Mouse (Mus musculus) gastrocnemius, postnatal 36 days (tissue): ENCODE data around the gene Ddrgk1. TPM values are rescaled to one million over a fixed set of nuclear protein-coding genes. Genes with fewer than 3 reads are reported as not detected.
A peak's percentile ranks its signal among the peaks of the same experiment; 100 is the strongest.
"Not testable (repeated sequence)": the region's sequence is repeated elsewhere in the genome, so short reads cannot be mapped to it uniquely, and the experiment has no call there.

Source experiments
- DNase-seq, 2 experiments: peaks; one replicate each; pipeline ENCODE4 v3.0.0; 2022
- intact Hi-C: fragments of 180-260 bp; cut with DNase I; formaldehyde crosslinking; loops from one replicate; pipeline ENCODE4 v1.15.1; 2025
- total RNA-seq, 2 experiments: library from RNA; stranded (reverse); gene quantifications; 2 replicates each; pipeline ENCODE4 v1.2.3; 2021

The Ddrgk1 gene
- total RNA-seq, 2 experiments from 2014 or later = 82.3 to 96.2 TPM

GRCm38 (mm10) chr2:130655660-130656339, 8.7 kb downstream of the Ddrgk1 start:
- no peak for DNase-seq

DNA sequence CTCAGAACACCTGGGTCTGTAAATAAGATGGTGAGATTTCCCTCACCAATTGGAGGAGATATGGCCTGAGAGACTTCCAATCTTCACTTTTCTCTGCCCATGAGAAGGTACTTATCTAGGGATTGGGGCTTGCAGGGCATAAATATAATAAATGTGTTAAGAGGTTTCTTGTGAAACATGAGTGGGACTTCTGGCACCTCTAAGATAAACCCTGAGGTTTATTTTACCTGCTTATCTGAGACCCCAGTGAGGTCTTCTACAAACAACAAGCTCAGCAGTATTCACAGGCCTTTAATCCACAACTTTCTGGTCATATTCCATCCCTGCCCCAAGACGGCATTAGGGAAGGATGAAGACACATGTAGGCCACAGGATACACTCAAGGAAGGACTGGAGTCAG, 10.7 kb downstream of the Ddrgk1 start:
- intact Hi-C loops = no loop called here
- no peak for DNase-seq

More at GRCm38 (mm10) chr2:130655660-130656339, 8.7 kb downstream of the Ddrgk1 start:
- intact Hi-C loops = no loop called here

- intact Hi-C loops = no loop called here
- no peak for DNase-seq
Measured at GRCm38 (mm10) chr2:130653303-130653702, 11.2 kb downstream of the Ddrgk1 start.

- intact Hi-C loops, DNase-seq: not testable (repeated sequence)
Measured at GRCm38 (mm10) chr2:130649028-130649427, 15.4 kb downstream of the Ddrgk1 start.

- DNase-seq = no peak
- intact Hi-C loops = no loop called here
Measured at GRCm38 (mm10) chr2:130645198-130645597, 19.3 kb downstream of the Ddrgk1 start.

GRCm38 (mm10) chr2:130642684-130643369, 21.6 kb downstream of the Ddrgk1 start, which contains the start of gene Lzts3:
Gene Lzts3, minus strand, starts transcription at chr2:130642803.
- peak; percentile 86 to 92 for DNase-seq
- intact Hi-C loops = no loop called here

DNA sequence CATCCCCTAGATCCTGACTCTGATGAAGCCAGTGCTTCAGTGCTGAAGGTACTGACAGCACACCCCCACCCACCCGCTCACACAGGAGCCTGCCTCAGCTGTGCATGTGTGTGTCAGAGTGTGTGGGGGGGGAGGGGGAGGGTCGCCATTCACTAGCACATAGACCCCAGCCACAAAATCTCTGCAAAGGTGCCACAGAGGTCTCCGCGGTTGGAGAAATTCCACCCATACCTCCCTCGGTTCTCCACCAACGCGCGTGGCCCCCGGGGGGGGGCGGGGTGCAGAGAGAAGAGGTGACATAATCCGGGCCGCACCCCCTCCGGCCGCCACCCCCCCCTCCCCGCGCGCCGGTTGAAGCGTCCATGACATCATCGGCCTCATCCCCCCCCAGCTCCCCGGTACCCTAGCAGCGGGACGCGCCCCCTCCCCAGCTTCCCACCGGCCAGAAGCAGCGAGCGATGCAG, 22.2 kb downstream of the Ddrgk1 start:
- no peak for DNase-seq
- intact Hi-C loops = no loop called here

DNA sequence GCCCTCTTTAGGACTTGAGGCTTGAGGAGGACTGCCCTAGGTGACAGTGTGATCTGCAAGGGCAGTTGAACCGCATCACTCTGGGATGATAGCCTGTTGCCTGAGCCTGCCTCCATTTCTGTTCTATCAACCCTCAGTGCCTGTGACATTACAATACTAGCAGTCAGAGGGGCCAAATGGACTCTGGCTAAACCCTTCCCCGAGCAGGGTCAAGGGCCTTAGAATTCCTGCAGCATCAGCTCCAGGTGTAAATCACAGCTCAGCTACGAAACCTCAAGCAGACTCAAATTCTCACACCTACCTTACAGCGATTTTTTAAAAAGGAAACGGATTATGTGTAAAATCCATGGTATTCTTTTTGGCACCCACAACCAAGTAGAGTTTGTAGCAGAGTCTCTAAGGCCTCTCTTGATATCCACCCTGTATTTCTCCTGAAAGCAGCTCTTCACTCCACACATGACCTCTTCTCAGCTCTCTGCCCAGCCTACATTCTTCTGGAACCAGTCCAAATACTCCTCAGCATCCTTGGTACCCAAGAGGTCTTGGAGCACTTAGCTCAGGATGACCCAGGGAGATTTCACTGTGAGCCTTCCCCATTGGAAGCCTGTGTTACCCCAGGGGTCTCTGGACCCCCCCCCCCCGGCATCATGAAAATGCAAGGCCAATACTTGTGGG, 23.0 kb downstream of the Ddrgk1 start:
- intact Hi-C loops = no loop called here

DNA sequence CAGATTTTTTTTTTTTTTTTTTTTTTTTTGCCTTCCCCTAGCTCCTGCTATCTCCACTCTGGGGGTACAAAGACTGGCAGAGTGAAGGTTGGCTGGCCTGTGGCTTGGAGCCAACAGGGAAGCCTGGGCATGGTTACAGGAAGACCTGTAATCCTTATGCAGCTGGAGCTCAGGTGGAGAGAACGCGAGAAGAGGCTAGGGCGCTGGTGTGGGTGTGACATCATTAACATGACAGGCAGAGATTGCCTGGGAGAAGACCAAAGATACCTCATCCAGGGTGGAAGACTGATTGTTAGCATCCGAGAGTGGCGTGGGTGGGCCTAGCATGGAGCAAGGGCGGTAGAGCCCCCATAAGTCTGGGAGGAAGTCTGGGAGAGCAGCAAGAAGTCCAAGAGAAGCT, 25.2 kb downstream of the Ddrgk1 start:
- intact Hi-C loops = no loop called here
- DNase-seq = no peak

More for the DNA sequence above, 23.0 kb downstream of the Ddrgk1 start:
- DNase-seq = no peak

DNA sequence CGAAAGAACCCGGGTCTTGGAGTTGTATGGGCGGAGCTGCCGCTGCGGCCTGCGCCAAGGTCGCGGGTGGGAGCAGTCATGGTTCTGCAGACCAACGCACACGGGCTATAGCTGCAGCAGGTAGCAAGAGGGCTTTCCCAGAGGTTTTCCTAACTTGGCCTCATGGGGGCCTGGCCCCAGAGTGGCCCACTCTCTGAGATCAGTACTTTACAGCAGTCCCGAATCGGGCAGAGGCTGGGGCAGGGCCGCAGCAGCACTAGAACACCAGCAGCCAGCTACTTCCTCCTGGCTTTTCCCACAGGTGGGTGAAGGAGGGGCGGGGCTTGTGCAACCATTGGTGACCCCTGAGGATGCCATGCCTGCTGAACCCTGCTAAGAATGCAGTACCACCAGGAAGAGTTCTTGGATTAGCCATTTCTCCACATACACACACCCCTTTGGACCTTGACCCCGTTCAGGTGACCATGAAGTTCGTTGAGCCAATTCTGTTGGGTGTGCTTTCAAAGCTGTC, 26.3 kb downstream of the Ddrgk1 start:
- no peak for DNase-seq
- intact Hi-C loops = no loop called here

DNA sequence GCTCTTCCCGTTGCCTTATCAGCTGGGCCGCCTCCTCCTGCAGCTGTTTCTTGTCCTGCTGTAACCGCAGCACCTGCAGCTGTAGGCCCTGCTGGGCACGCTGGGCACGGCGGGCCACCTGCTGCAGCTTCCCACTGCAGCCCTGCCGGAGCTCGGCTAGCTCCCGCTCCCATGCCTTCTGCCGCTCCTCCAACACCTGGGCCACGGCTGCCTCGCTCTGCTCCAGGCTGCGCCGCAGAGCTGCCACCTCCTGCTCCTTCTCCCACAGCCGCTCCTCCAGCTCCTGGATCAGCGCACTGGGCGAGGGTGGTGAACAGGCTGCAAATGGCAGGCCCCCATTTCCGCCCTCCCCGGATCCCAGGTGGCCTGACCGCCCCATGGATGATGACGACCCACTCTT, 28.6 kb downstream of the Ddrgk1 start:
- intact Hi-C loops = no loop called here

DNA sequence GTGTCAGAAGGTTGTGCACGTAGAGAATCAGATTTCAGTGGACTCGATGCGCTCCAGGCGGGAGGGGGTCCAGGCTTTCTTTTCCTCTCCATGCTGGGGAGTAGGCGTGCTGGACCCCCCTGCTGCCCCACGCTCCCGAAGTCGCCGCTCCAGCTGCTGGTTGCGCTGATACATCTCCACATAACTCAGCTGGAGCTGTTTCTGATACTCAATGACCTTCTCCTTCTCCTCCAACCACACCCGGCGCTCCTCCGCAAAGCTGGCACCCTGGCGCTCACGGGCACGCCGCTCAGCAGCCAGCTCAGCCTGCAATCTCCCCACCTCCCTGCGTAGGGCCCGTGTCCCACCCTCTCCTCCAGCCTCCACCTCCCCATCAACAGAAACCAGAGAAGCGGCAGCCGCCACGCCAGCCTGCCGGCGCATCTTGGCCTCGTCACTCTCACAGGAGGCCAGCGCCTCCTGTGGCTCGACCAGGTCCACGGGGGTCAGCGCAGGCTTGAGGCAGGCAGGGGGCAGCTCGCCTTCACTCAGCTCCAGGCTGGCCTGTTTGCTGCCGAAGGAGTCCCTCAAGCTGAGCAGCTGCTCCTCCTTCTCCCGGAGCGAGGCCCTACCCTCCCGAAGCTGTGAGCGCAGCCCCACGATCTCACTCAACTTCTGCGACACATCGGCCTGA, 29.6 kb downstream of the Ddrgk1 start:
- intact Hi-C loops = no loop called here
- DNase-seq = no peak

More for the DNA sequence above, 28.6 kb downstream of the Ddrgk1 start:
- DNase-seq = no peak

GRCm38 (mm10) chr2:130634006-130634738, 30.3 kb downstream of the Ddrgk1 start:
- intact Hi-C loops = no loop called here
- no peak for DNase-seq

GRCm38 (mm10) chr2:130632887-130633675, 31.4 kb downstream of the Ddrgk1 start:
- no peak for DNase-seq
- intact Hi-C loops = no loop called here

GRCm38 (mm10) chr2:130632416-130632815, 32.0 kb downstream of the Ddrgk1 start:
- intact Hi-C loops = no loop called here
- DNase-seq = no peak

DNA sequence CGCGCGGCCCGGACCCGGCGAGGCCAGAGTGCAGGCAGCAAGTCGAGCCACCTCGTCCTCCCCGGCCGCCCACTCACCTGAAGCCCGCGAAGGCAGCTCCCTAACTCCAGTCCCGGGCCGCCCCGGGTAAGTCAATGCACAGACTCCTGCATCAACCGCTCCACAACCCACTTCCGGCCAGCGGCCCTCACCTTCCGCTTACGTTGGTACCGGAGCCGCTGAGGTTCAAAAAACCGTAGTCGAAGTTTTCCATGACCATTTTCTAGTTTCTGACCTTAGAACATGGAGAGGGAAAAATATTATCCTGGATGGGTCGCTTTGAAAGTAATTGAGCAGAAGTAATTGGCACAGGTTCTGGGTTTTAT, 34.6 kb downstream of the Ddrgk1 start, which contains the start of the genes Fastkd5 and Ubox5:
TSS of gene Fastkd5 (minus strand) at position 189 of the 365 bp plus-strand sequence.
TSS of gene Ubox5 (minus strand) at position 200 of the 365 bp plus-strand sequence.
- intact Hi-C loops = no loop called here
- peak; percentile 90 to 91 for DNase-seq

DNA sequence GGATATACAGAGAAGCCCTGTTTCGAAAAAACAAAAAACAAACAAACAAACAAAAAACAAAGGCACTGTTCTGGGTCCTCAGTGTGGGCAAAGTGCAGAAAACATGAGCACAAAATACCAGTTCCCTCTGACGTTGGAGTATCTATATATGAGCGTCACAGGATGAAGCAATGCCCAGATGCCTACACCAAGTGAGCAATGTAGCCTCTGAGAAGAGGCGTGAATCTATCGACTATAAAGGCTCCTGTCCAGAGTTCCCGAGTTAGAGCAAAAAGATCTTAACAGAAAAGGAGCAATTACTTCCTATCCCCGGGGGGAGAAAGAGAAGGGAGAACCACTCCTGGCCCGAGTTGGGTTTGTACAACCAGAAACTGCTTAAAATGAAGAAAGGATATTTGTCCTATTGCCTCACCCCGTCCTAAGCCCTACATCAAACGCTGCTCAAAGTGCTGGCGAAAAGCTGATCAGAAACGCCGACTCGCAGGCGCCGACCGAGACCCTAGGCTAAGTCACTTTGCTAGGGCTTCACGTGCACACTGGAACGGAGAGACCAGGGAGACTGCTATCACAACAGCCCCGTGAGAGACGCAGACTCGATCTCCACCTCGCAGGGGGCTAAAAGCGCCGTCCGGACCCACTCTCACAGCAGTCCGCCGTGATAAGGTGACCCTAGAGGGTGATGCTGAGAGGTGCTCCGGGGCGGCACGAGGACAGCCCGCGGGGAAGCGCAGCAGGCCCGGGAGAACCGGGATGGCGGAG, 35.2 kb downstream of the Ddrgk1 start:
- intact Hi-C loops = no loop called here

GRCm38 (mm10) chr2:130628424-130628823, 36.0 kb downstream of the Ddrgk1 start:
- no peak for DNase-seq
- intact Hi-C loops = no loop called here

More for the DNA sequence above, 35.2 kb downstream of the Ddrgk1 start:
- no peak for DNase-seq
